Mouse (Mus musculus) c-Kit-positive CD71-positive TER-119-positive erythroid progenitor cells, embryonic 14.5 days (primary cell): ENCODE measurements around the gene Ctsa.

Experiments
- DNase-seq: peaks from one replicate; pipeline ENCODE4 v3.0.0-alpha.2; 2013; ENCODE audit warnings: low spot score

The Ctsa gene

GRCm38 (mm10) chr2:164878509-164879227 lies 46.0 kb downstream of the Ctsa start:
- DNase-seq = peak; percentile 72

DNA sequence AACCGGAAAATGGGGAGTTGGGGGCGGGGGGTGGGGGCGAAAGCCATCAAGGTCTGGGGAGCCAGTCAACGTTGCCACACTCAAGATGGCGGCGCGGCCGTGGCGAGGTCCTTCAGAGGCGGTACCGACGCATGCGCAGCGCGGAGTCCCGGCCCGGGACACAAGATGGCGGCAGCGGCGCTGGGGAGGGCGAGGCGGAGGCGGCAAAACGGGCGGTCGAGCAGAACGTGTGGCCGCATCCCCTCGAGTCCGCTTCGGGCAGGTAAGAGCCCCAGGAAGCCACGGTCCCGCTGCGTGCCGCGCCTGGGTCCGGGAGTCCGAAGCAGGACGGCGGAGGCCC lies 46.5 kb downstream of the Ctsa start, which contains the start of gene Pcif1:
Pcif1 (plus strand) TSS at position 77 of the 340 bp plus-strand sequence.
- peak; percentile 87 for DNase-seq

DNA sequence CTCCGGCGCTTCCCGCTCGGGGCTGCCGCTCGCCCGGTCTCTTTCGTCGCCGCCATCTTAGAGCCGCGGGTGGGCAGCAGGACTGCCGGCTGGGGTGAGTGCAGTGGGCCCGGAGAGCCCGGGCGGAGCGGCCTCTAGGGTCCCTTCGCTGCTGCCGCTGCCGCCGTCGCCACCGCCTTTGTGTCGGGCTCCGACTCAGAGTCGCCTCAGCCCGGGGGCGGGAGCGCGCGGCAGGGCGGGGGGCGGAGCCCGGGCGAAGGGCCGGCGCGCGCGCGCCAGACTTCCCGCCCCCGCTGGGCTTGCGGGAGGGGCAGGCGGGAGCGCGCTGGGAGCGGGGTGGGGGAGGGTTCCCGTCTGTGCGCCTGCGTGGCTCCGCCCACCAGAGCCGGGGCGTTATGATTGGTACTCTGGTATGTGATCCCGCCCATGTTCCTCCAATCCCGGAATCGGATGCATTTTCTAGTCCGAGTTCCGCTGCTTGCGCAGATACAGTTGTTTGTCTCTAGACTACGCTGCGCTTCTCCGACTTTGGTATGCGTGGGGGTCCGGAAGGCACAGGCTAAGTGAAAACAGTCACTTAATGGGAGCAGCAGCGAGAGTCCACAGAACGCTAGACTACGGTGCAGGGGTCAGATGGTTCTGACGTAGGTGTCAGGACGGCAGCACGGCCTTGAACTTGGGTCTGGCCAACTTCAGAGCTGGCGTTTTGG lies 47.0 kb downstream of the Ctsa start:
- peak; percentile 96 for DNase-seq

DNA sequence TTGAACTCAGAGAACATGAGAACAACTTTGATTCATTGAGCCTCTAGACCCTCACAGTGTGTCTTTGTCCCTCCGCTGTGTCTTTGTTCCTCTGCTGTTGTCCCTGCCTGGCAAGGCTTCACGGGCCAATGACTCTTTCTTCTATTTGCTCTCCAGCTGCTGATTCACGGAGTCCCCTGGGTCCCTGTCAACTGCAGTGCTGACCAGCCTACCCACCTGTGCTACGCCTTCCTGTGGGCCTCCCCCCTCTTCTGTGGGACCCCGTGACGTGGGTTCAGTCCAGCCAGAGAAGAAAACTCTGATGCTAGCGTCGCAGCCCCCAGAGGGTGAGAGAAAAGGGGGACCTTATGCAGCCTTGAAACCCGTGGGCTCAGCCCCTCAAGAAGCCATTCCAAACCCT lies 49.9 kb downstream of the Ctsa start:
- DNase-seq = no peak

GRCm38 (mm10) chr2:164885788-164886187 lies 53.1 kb downstream of the Ctsa start:
- DNase-seq = no peak

DNA sequence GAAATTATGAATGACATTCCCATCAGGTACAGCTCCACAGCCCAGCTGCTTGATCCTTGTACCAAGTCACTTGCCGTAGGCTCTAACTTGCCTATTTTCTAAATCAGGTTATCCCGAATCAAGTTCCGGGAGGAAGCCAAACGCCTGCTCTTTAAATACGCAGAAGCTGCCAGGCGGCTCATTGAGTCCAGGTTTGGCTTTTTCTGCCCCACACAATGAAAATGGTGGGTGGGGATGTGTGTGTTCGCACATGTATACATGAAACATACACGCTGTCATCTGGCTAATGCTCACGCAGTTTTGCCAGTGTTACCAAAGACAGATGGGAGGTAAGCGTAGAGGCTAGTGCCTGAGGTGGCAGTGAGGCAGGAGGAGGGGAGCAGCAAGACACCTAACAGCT lies 53.9 kb downstream of the Ctsa start:
- no peak for DNase-seq

DNA sequence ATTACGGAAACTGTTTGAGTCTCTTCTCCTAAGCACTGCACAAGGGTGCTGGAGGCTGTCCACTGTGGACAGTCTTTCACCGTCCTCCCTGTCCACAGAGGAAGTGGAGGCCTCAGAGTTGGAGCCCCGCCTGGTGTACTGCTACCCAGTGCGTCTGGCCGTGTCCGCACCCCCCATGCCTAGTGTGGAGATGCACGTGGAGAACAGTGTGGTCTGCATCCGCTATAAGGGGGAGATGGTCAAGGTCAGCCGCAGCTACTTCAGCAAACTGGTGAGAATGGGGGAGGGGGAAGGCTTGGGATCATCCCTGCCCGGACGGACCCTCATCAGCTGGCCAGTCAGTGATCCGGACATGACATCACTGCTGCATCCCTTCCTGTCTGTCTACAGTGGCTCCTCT lies 56.3 kb downstream of the Ctsa start:
- no peak for DNase-seq

DNA sequence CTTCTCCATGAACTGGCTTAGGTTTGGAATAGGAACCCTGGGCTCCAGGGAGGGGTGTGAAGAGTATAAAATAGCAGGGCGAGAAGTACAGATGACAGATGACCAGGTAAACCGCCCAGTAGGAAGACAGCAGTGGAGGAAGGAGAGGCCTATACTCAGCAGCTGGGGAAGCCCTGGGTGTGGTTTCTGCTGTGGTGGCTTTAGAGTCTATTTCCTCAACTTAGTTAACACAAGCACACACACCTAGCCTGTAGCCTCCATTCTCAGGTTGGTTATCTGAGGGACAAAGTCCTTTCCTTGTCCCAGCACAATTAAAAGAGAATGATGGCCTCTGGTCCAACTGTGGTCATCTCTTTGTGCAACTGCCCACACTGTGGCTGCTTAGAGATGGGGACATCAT lies 57.3 kb downstream of the Ctsa start:
- DNase-seq = no peak
